8 mouse cellular contexts compared by ENCODE assay signal in genomic region chr11:113565006-113565995, GRCm38 (mm10). TPM values are rescaled to one million over a fixed set of nuclear protein-coding genes. Genes with fewer than 3 reads are reported as not detected.
A peak's percentile ranks its signal among the peaks of the same experiment; 100 is the strongest.
DNase-seq lines count a peak whose midpoint lies in the region; ATAC-seq lines count a peak whose summit lies in the region.

No protein-coding gene starts in this region.

- peaks cover 21% of the 10 kb centered on the region for H3K4me1 ChIP-seq in megakaryocyte, embryonic 14.5 days

- peak; percentile 77 for DNase-seq in gastrocnemius, postnatal 10 days
- DNase-seq in induced T-regulatory cell, adult 2 months (ENCODE audit: low read depth), result peak; percentile 90
- DNase-seq in left cerebral cortex, adult 8-10 months (ENCODE audit: low spot score in 2 of 2), result peak; percentile 55 to 56
- DNase-seq in right cerebral cortex, adult 2 months (ENCODE audit: low spot score in 2 of 2), result peak; percentile 75 to 77
- DNase-seq in urinary bladder, postnatal 10 days (ENCODE audit: low spot score), result peak; percentile 19

- H3K36me3 ChIP-seq in megakaryocyte, embryonic 14.5 days (replicated peaks; ENCODE audit: low read length), result peaks cover 18% of the 10 kb centered on the region

- ATAC-seq in activated CD4-positive, CD25-positive, alpha-beta regulatory T cell, adult 4 months, result peak; percentile 100
- ATAC-seq in common myeloid progenitor, adult 5-6 weeks (replicated peaks; ENCODE audit: low read depth, poor library complexity, severe bottlenecking), result peak; percentile 99

- H3K4me3 ChIP-seq in megakaryocyte, embryonic 14.5 days (replicated peaks), result peak overlapping the region; percentile 94

- peaks cover 5% of the 10 kb centered on the region for H3K27me3 ChIP-seq in megakaryocyte, embryonic 14.5 days (replicated peaks)

- H3K9me3 ChIP-seq in megakaryocyte, embryonic 14.5 days, result no peaks in the 10 kb centered on the region

RNA-seq across cellular contexts. Expression of gene Sstr2, which starts 53.8 kb away (rescaled TPM):
- polyA plus RNA-seq in activated CD4-positive, CD25-positive, alpha-beta regulatory T cell, adult 4 months (2017; shearing (Covaris generic)), result not detected
- 3.2 and 5.6 TPM in 2 replicates for total RNA-seq in common myeloid progenitor, adult 5-6 weeks (2017)
- total RNA-seq in gastrocnemius, postnatal 10 days (2021), result 1 to 10 TPM in 1 of 2 experiments, under 1 TPM in 1; 0.12 to 1.3 TPM
- total RNA-seq in left cerebral cortex, adult 8-10 months (2022), result 10 to 100 TPM; 26.8 to 31.0 (median 29.2) TPM
- not detected in 2 replicates for polyA plus RNA-seq in megakaryocyte, embryonic 14.5 days (2012; ENCODE audit: insufficient read depth, low replicate concordance)

Comparison
In these comparisons a context has a peak if more than half of its experiments do, and no peak if none do; other contexts are left out.
1. Peak in every context shown above with its lines: DNase-seq, ATAC-seq and H3K4me3 ChIP-seq.
2. DNase-seq: peak in every context shown above with its lines; median percentile 90 in induced T-regulatory cell, adult 2 months; 77 in gastrocnemius, postnatal 10 days; 76 in right cerebral cortex, adult 2 months; 56 in left cerebral cortex, adult 8-10 months; 19 in urinary bladder, postnatal 10 days.